Mouse (Mus musculus) R1 (cell line): ENCODE results near the gene Magea1.
"Not testable (repeated sequence)": the region's sequence is repeated elsewhere in the genome, so short reads cannot be mapped to it uniquely, and the experiment has no call there.

Source experiments
- DNase-seq: peaks from one replicate; pipeline ENCODE4 v3.0.0-alpha.2; 2018; ENCODE audit warnings: low read depth, low spot score

Gene Magea1

GRCm38 (mm10) chrX:155089693-155090092, at the start of gene Magea1:
Gene Magea1, minus strand, starts transcription at chrX:155089793.
- DNase-seq: not testable (repeated sequence)

DNA sequence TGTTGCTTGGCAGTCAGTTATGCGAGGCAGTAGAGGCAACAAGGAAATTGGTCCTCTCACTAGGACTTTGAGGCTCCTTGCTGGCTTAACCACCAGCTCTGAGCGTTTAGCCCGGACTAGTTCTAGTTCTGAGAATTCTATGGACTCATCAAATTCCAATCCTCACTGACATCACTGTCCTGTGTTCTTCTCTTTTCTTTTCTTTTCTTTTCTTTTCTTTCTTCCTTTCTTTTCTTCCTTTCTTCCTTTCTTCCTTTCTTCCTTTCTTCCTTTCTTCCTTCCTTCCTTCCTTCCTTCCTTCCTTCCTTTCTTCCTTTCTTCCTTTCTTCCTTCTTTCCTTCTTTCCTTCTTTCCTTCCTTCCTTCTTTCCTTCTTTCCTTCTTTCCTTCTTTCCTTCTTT, 38.7 kb upstream of the Magea1 start, which contains the start of gene Cldn34b2:
TSS of gene Cldn34b2 (minus strand) at position 101 of the 400 bp plus-strand sequence.
- DNase-seq: not testable (repeated sequence)

GRCm38 (mm10) chrX:155098024-155098423, 8.4 kb upstream of the Magea1 start:
- DNase-seq: peak; percentile 8

GRCm38 (mm10) chrX:155093566-155093965, 4.0 kb upstream of the Magea1 start, which contains the start of gene Magea2:
Gene Magea2, minus strand, starts transcription at chrX:155093666.
- DNase-seq: not testable (repeated sequence)

DNA sequence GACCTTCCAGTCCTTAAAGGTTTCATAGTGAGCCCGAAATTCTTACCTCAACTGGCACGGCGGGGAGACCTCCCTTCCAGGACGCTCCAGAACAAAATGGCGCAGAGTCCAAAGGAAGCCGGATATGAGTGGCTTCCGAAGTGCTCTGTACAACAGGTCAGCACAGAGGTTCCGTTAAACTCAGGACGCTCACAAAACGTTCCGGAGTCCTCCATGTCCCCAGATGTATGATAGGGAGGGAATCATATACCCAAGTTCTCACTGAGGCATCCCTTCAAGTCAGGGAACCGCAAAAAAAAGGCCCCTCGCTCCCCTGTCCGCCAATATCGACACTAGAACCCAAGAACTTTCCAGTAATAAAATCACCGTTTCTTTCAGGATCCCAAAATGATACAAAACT, 26.5 kb downstream of the Magea1 start, which contains the start of gene Magea5:
TSS of gene Magea5 (minus strand) at position 101 of the 400 bp plus-strand sequence.
- not testable (repeated sequence) for DNase-seq
